8 mouse cellular contexts compared by ENCODE assay signal in the genomic region with DNA sequence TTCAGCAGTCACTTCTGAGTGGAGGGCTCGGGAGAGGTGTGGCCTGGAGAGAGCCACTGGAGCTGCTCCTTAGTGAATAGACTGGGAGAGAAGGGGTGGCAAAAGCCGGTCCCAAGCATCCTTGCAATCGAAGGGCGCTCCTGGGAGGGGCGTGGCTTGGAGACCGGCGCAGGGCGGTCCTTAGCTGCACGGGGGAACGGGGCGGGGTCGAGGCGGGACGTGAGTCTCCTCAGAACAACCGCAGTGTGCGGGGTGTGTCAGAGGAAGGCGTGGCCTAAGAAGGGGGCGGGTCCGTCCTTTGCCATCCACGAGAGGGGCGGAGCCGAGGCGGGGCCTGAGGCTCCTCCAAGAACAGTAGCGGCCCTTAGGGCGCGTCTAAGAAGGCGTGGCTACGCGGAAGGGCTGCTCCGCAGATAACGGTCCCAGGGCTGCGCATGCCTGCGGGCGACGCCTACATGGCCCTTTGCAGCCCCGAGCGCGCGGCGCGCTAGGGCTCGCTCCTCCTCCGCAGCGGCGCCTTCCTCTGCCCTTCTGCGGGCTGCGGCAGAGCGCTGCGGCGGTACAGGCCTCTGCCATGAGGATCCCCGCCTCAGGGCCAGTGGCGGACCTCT. TPM values are rescaled to one million over a fixed set of nuclear protein-coding genes. Genes with fewer than 3 reads are reported as not detected.
A peak's percentile ranks its signal among the peaks of the same experiment; 100 is the strongest.
DNase-seq lines count a peak whose midpoint lies in the region; ATAC-seq and TF ChIP-seq lines count a peak whose summit lies in the region.

No protein-coding gene starts in this region.

- peak; percentile 97 for DNase-seq in G1E (ENCODE audit: low spot score)
- DNase-seq in cerebellum, adult 18-20 months: peak; percentile 100
- peak; percentile 97 for DNase-seq in forebrain, postnatal 0 days
- peak; percentile 99 for DNase-seq in heart, postnatal 4 days
- DNase-seq in layer of hippocampus, adult 8-10 months (ENCODE audit: low spot score in 2 of 2): peak; percentile 98 to 99
- peak; percentile 92 for DNase-seq in ovary, postnatal 10 days (ENCODE audit: low spot score)
- DNase-seq in thymus, postnatal 10 days (ENCODE audit: low spot score in 2 of 2): peak; percentile 100

- no peak for TF ChIP-seq CTCF in G1E (IDR thresholded peaks at IDR 0.05; ENCODE audit: low read depth, low read length)
- TF ChIP-seq CTCF in forebrain, postnatal 0 days (IDR thresholded peaks at IDR 0.05; ENCODE audit: low read depth): no peak

- no peaks in the 10 kb centered on the region for H3K9me3 ChIP-seq in G1E (replicated peaks)
- H3K9me3 ChIP-seq in forebrain, postnatal 0 days (ENCODE audit: low read length): no peaks in the 10 kb centered on the region
- H3K9me3 ChIP-seq in lung, embryonic 15.5 days: no peaks in the 10 kb centered on the region

- H3K9ac ChIP-seq in forebrain, postnatal 0 days: peak overlapping the region; percentile 88
- H3K9ac ChIP-seq in lung, embryonic 15.5 days: peak overlapping the region; percentile 72

- peak overlapping the region; percentile 79 for H3K4me2 ChIP-seq in forebrain, postnatal 0 days (ENCODE audit: low read depth)
- H3K4me2 ChIP-seq in lung, embryonic 15.5 days: peak overlapping the region; percentile 93

- peak overlapping the region; percentile 98 for H3K4me3 ChIP-seq in G1E (ENCODE audit: low read depth, low read length)
- H3K4me3 ChIP-seq in forebrain, postnatal 0 days (ENCODE audit: low read depth, low read length): peak overlapping the region; percentile 73
- peak overlapping the region; percentile 88 for H3K4me3 ChIP-seq in lung, embryonic 15.5 days

- under 1% methylated on average over 45 of the region's 52 CpGs for WGBS in forebrain, postnatal 0 days
- under 1% methylated on average over 46 of the region's 52 CpGs for WGBS in lung, embryonic 15.5 days

- peaks cover 17% of the 10 kb centered on the region for H3K27me3 ChIP-seq in G1E (ENCODE audit: insufficient read depth, low read length)
- no peaks in the 10 kb centered on the region for H3K27me3 ChIP-seq in forebrain, postnatal 0 days (ENCODE audit: insufficient read depth, low read length)
- no peaks in the 10 kb centered on the region for H3K27me3 ChIP-seq in lung, embryonic 15.5 days

- peaks cover 26% of the 10 kb centered on the region for H3K36me3 ChIP-seq in G1E (replicated peaks)
- H3K36me3 ChIP-seq in forebrain, postnatal 0 days (ENCODE audit: insufficient read depth): no peaks in the 10 kb centered on the region
- no peaks in the 10 kb centered on the region for H3K36me3 ChIP-seq in lung, embryonic 15.5 days

- H3K27ac ChIP-seq in forebrain, postnatal 0 days (ENCODE audit: low read depth, low read length): peak overlapping the region; percentile 92
- peak overlapping the region; percentile 85 for H3K27ac ChIP-seq in lung, embryonic 15.5 days

- H3K4me1 ChIP-seq in G1E (ENCODE audit: insufficient read depth, low read depth, low read length): peaks cover 24% of the 10 kb centered on the region
- H3K4me1 ChIP-seq in forebrain, postnatal 0 days (ENCODE audit: insufficient read depth): peaks cover 13% of the 10 kb centered on the region
- H3K4me1 ChIP-seq in lung, embryonic 15.5 days: 0 out of 2 replicates have a peak, but pooled peaks cover 3% of the 10 kb centered on the region

- ATAC-seq in G1E (ENCODE audit: extremely low read depth, insufficient number of reproducible peaks, low FRiP score, poor library complexity, severe bottlenecking): peak; percentile 96
- ATAC-seq in forebrain, postnatal 0 days: peak; percentile 97
- ATAC-seq in lung, embryonic 15.5 days (ENCODE audit: borderline replicate concordance, extremely low read depth, low FRiP score, low TSS enrichment): peak; percentile 98

RNA-seq across cellular contexts. Expression of a gene that starts 34.4 kb away (rescaled TPM):
- 19.0 and 20.8 TPM in 2 replicates for total RNA-seq in G1E (2014; fragmentation: Nextera tagmentation)
- total RNA-seq in G1E (2017): 19.4 and 23.3 TPM in 2 replicates
- 0.53 and 0.54 TPM in 2 replicates for polyA plus RNA-seq in G1E (2012)
- total RNA-seq in forebrain, postnatal 0 days (2014; rRNA removed): 38.3 TPM in 2 replicates
- polyA plus RNA-seq in forebrain, postnatal 0 days (2015; fragmentation: Nextera tagmentation; extraction: Ambion mirVana): 3.1 and 5.3 TPM in 2 replicates
- 10 to 100 TPM; 37.0 to 39.3 TPM for total RNA-seq in heart, postnatal 4 days (2021)
- 10 to 100 TPM; 48.3 to 59.5 (median 52.5) TPM for total RNA-seq in layer of hippocampus, adult 8-10 months (2022)
- polyA plus RNA-seq in lung, embryonic 15.5 days (2015; fragmentation: Nextera tagmentation; extraction: Ambion mirVana): 2.2 and 2.3 TPM in 2 replicates

Comparison
In these comparisons a context has a peak if more than half of its experiments do, and no peak if none do; other contexts are left out.
1. Peak in every context shown above with its lines: DNase-seq, ATAC-seq, H3K4me3 ChIP-seq and H3K27ac ChIP-seq.